Mouse (Mus musculus): ENCODE measurements at regions not wholly inside any gene's neighbourhood (a gene's known extent, or its start where the extent isn't known, plus 50 kb on each side); places are given as distances from the start of the nearest gene placed in this dataset.

DNA sequence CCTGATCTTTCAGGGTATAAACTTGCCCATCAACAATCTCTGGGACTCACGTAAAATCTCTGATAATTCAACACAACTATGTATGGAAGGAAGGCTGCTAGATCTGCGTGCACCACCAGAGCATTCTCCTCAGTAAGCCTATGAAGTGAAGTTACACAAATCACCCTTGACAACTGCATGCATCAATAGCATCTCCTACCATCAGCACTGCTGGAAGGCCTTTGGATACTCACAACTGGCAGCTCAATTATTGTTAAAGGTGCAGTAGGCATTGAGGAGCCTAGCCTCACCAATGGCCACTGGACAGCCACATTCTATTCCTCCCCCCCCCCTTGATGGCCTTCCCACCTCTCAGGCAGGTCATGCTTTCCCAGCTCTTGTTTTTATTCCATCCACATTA, 64.9 kb upstream of the Kctd3 start:
- TF ChIP-seq POLR2A (IDR thresholded peaks at IDR 0.05; ENCODE audit: extremely low read depth, insufficient read depth, low read length), result no peak
- TF ChIP-seq CTCF (IDR thresholded peaks at IDR 0.05; ENCODE audit: low read depth, low read length), result no peak
